23 mouse cellular contexts compared by ENCODE assay signal in genomic region chr16:97529241-97529640, GRCm38 (mm10). TPM values are rescaled to one million over a fixed set of nuclear protein-coding genes. Genes with fewer than 3 reads are reported as not detected.
"Had no signal": no experiment of that assay in that cellular context is flagged by ENCODE, and none has a peak within 500 bp of the region (broad histone marks: within the 10 kb centered on the region; RNA-seq: fewer than 3 reads in every experiment).

No protein-coding gene starts in this region.

- H3K4me2 ChIP-seq: lung, embryonic 14.5 days; midbrain, embryonic 12.5 days; neural tube, embryonic 12.5 days; stomach, embryonic 15.5 days had no signal

- H3K4me3 ChIP-seq: midbrain, embryonic 10.5 days; midbrain, embryonic 12.5 days; neural tube, embryonic 12.5 days; stomach, embryonic 15.5 days had no signal

- H3K9me3 ChIP-seq: midbrain, embryonic 10.5 days; midbrain, embryonic 12.5 days; neural tube, embryonic 12.5 days; stomach, embryonic 15.5 days had no signal

- ATAC-seq: midbrain, embryonic 16.5 days had no signal

- H3K9ac ChIP-seq: liver, embryonic 14.5 days; lung, embryonic 14.5 days; midbrain, embryonic 12.5 days; neural tube, embryonic 12.5 days; stomach, embryonic 15.5 days had no signal

- DNase-seq: lung, adult 18-20 months; lung, embryonic 14.5 days; lung, postnatal 10 days; lung, postnatal 4 days; midbrain, embryonic 14.5 days; retina, postnatal 1 day; right cerebral cortex, adult 18-20 months; right cerebral cortex, postnatal 25 days; right cerebral cortex, postnatal 4 days; thymus, adult 18-20 months; thymus, postnatal 14 days; thymus, postnatal 36 days had no signal

- H3K4me1 ChIP-seq: midbrain, embryonic 10.5 days; midbrain, embryonic 12.5 days; neural tube, embryonic 12.5 days had no signal

- H3K36me3 ChIP-seq: midbrain, embryonic 10.5 days; midbrain, embryonic 12.5 days; neural tube, embryonic 12.5 days; stomach, embryonic 15.5 days had no signal

- H3K27me3 ChIP-seq: midbrain, embryonic 12.5 days; neural tube, embryonic 12.5 days; stomach, embryonic 15.5 days had no signal

- H3K27ac ChIP-seq: liver, embryonic 14.5 days; midbrain, embryonic 10.5 days; midbrain, embryonic 12.5 days; neural tube, embryonic 12.5 days; stomach, embryonic 15.5 days had no signal

RNA-seq across cellular contexts. Expression of gene Fam3b, which starts 14.6 kb away (rescaled TPM):
- total RNA-seq: neutrophil, adult 5-6 weeks had no signal
- polyA plus RNA-seq: liver, embryonic 16.5 days; lung, embryonic 14.5 days; lung, embryonic 16.5 days; midbrain, embryonic 10.5 days; midbrain, embryonic 12.5 days; midbrain, embryonic 14.5 days; midbrain, embryonic 16.5 days; neural tube, embryonic 12.5 days; neural tube, embryonic 14.5 days; spleen, adult 2 months had no signal
